Mouse (Mus musculus) midbrain, embryonic 15.5 days (tissue): Measurements from ENCODE around the gene Gbf1. TPM values are rescaled to one million over a fixed set of nuclear protein-coding genes. Genes with fewer than 3 reads are reported as not detected.

Experiments
- ATAC-seq: fragments of 200-750 bp; cut with Nextera tagmentation; replicated peaks from 2 replicates; pipeline ENCODE4 v1.8.0; 2017; ENCODE audit warnings: moderate TSS enrichment
- H3K27ac ChIP-seq: fragments of 300-500 bp; sonication (generic); 2 replicates; pipeline ENCODE4 v1.5.1; 2015; ENCODE audit warnings: mild to moderate bottlenecking, inconsistent platforms
- H3K27me3 ChIP-seq: fragments of 300-500 bp; sonication (generic); replicated peaks from 2 replicates; pipeline ENCODE4 v1.6.1; 2015; ENCODE audit warnings: inconsistent platforms
- H3K36me3 ChIP-seq: fragments of 300-500 bp; sonication (generic); replicated peaks from 2 replicates; pipeline ENCODE4 v1.6.1; 2015; ENCODE audit warnings: inconsistent platforms
- H3K4me1 ChIP-seq: fragments of 300-500 bp; sonication (generic); 2 replicates; pipeline ENCODE4 v1.6.1; 2015; ENCODE audit warnings: inconsistent platforms
- H3K4me2 ChIP-seq: fragments of 300-500 bp; sonication (generic); 2 replicates; pipeline ENCODE4 v1.6.1; 2015; ENCODE audit warnings: inconsistent platforms, mild to moderate bottlenecking, moderate library complexity
- H3K4me3 ChIP-seq: fragments of 300-500 bp; sonication (generic); 2 replicates; pipeline ENCODE4 v1.5.1; 2015; ENCODE audit warnings: mild to moderate bottlenecking, inconsistent platforms
- H3K9ac ChIP-seq: fragments of 300-500 bp; sonication (generic); 2 replicates; pipeline ENCODE4 v1.6.1; 2015; ENCODE audit warnings: mild to moderate bottlenecking, inconsistent platforms
- H3K9me3 ChIP-seq: fragments of 300-500 bp; sonication (generic); 2 replicates; pipeline ENCODE4 v1.6.1; 2016; ENCODE audit warnings: inconsistent platforms
- WGBS: fragments of 180-500 bp; shearing (Covaris S2); methylation state at CpG from one replicate; pipeline ENCODE4 v1.1.7; 2015; ENCODE audit warnings: mixed read lengths; 5-methylcytosine and 5-hydroxymethylcytosine counted together
- polyA plus RNA-seq: library from polyadenylated mRNA; unstranded; fragments of >200 nt; fragmentation: Nextera tagmentation; extraction: Ambion mirVana; gene quantifications from 2 replicates; pipeline ENCODE4 v1.2.1, GENCODE M21; 2015

Gene Gbf1
- polyA plus RNA-seq, 1 experiment from 2014 or later = 83.0 TPM

DNA sequence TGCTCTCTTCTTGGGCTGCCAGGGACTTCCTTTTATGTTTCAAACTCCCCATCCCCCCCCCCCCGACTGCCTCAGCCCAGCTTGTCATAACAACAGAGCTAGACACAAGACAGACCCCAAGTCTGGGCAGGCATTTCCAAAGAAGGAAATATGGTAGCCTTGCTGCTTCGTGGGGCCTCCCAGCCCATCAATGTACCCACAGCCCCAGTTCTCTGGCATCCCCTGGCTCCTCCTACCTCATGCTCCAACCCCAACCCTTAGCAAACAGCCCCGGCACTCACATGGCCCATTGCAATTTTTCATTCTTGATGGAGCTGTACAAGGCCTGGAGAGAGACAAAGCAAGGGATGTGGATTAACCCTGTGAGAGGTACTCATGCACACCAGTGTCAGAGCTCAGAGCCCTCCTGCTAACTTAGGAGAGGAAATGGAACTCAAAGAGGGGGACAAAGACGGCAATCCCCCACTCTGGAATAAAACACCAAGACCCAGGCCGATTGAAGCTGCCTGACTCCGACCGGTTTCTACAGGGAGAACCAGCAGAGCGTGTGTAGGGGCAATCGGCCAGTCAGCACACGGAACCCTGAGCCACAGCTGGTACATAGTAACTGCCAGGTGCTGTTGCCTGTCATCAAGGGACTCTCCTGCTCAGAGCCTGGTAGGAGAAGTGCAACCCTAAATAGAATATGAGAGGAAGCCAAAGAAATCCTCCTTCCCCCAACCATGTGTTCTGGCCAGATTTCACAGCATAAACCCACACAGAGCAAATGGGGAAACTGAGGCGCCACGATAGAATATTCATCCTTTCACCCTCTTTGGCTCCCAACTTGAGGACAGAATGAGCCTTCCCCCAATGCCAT is 163.7 kb downstream of the Gbf1 start:
- Histone ChIP-seq H3K36me3 (peaks cover 10% of the 10 kb centered on the region), H3K9me3 (no peaks in the 10 kb centered on the region), H3K4me1 (peaks cover 59% of the 10 kb centered on the region), H3K4me2 (peak overlapping the region; percentile 89), H3K27ac (no peak overlapping the region), H3K27me3 (peaks cover 35% of the 10 kb centered on the region), H3K9ac (peak overlapping the region; percentile 69), H3K4me3 (peak overlapping the region; percentile 64)
- WGBS = 48% methylated on average over 12 of the region's 12 CpGs
- no peak for ATAC-seq

- peaks cover 10% of the 10 kb centered on the region for H3K36me3 ChIP-seq
- H3K9me3 ChIP-seq = no peaks in the 10 kb centered on the region
- peak overlapping the region; percentile 69 for H3K9ac ChIP-seq
- peaks cover 69% of the 10 kb centered on the region for H3K4me1 ChIP-seq
- H3K4me2 ChIP-seq = peak overlapping the region; percentile 89
- WGBS = 30% methylated on average over 15 of the region's 15 CpGs
- peaks cover 35% of the 10 kb centered on the region for H3K27me3 ChIP-seq
- peak overlapping the region; percentile 76 for H3K27ac ChIP-seq
- H3K4me3 ChIP-seq = peak overlapping the region; percentile 64
- no peak for ATAC-seq
Measured at GRCm38 (mm10) chr19:46316846-46317545, 164.7 kb downstream of the Gbf1 start.

GRCm38 (mm10) chr19:46317546-46317885 is 165.2 kb downstream of the Gbf1 start:
- WGBS = under 1% methylated on average over 44 of the region's 48 CpGs
- Histone ChIP-seq H3K36me3 (peaks cover 7% of the 10 kb centered on the region), H3K27me3 (peaks cover 35% of the 10 kb centered on the region), H3K4me1 (peaks cover 75% of the 10 kb centered on the region), H3K9ac (peak overlapping the region; percentile 69), H3K9me3 (no peaks in the 10 kb centered on the region), H3K4me3 (peak overlapping the region; percentile 64), H3K27ac (peak overlapping the region; percentile 76), H3K4me2 (peak overlapping the region; percentile 89)
- peak; percentile 45 for ATAC-seq

DNA sequence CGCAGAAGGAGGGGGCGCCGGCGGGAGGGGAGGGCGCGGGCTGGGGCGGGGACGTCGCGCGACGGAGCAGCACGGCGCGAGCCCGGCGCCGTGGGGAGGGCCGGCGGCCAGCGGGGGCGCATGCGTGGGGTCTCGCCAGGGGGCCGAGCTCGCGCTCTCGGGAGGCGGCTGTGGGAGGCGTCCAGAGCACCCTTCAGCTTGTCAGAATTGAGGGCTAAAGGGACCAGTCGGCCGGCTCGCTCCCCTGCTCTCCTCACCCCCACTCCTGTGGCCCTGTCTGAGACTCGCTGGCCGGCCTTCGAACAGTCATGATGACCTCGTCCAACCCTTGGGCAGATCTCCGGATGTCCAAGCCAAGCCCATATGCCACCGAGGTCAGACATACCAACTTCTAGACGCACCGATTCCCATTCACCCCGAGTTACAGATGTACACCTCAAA is 165.7 kb downstream of the Gbf1 start:
- peaks cover 35% of the 10 kb centered on the region for H3K27me3 ChIP-seq
- peak overlapping the region; percentile 64 for H3K4me3 ChIP-seq
- H3K4me1 ChIP-seq = peaks cover 80% of the 10 kb centered on the region
- H3K36me3 ChIP-seq = peaks cover 2% of the 10 kb centered on the region
- H3K27ac ChIP-seq = peak overlapping the region; percentile 76
- WGBS = 1% methylated on average over 41 of the region's 42 CpGs
- peak overlapping the region; percentile 69 for H3K9ac ChIP-seq
- H3K9me3 ChIP-seq = no peaks in the 10 kb centered on the region
- H3K4me2 ChIP-seq = peak overlapping the region; percentile 89
- peak; percentile 27 for ATAC-seq

DNA sequence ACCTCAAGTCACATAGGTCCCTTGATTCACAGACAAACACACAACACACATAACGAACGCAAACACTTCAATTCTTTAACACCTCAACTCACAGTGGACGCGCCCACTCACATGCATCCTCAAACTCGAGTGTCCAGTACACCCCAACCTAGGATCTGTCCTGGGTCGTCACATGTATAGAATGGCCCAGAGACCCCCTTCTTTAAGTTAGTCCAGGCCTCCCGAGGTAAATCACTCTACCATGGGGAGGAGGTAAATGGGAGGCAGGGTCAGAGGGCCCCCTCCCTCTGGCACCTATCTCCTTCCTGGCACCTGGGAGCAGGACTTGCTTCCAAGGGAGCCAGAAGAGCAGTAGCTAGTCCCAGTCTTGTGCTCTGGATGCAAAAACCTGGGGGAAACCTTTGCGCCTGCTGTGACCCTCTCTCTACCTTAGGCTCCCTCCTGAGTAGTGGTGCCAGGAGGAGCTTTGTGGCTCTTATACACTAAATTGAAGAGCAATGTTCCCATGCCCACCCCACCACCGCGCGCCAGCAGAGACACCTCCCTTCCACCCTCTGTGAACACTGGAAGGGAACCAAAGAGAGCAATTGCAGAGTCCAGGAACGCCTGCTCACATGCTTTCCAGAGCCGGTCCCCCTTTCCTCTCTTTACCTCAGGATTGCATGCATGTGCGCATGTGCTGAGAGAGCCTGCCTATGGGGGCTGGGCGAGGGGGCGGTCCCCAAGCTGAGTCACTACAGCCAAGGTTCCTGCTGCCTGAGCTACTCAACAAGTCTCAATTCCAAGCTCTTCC is 166.5 kb downstream of the Gbf1 start:
- peak overlapping the region; percentile 6; the same call in 1 of the 2 replicates for H3K9ac ChIP-seq
- H3K9me3 ChIP-seq = no peaks in the 10 kb centered on the region
- 11% methylated on average over 16 of the region's 16 CpGs for WGBS
- peak; percentile 48; the same call in 1 of the 2 replicates for ATAC-seq
- peak overlapping the region; percentile 76 for H3K27ac ChIP-seq
- peaks cover 87% of the 10 kb centered on the region for H3K4me1 ChIP-seq
- H3K4me3 ChIP-seq = peak overlapping the region; percentile 64
- H3K36me3 ChIP-seq = no peaks in the 10 kb centered on the region
- peaks cover 35% of the 10 kb centered on the region for H3K27me3 ChIP-seq
- H3K4me2 ChIP-seq = peak overlapping the region; percentile 89

- Histone ChIP-seq H3K36me3 (no peaks in the 10 kb centered on the region), H3K4me1 (peaks cover 97% of the 10 kb centered on the region), H3K27ac (peak overlapping the region; percentile 80; the same call in 1 of the 2 replicates), H3K9me3 (no peaks in the 10 kb centered on the region), H3K4me2 (no peak overlapping the region), H3K27me3 (peaks cover 22% of the 10 kb centered on the region), H3K9ac (0 out of 2 replicates have a peak overlapping the region, but pooled peaks have one; percentile 14), H3K4me3 (no peak overlapping the region)
- WGBS = 84% methylated on average over 8 of the region's 8 CpGs
- no peak for ATAC-seq
Measured at GRCm38 (mm10) chr19:46320076-46320785, 167.9 kb downstream of the Gbf1 start.

- WGBS = 20% methylated on average over 6 of the region's 6 CpGs
- Histone ChIP-seq H3K27me3 (peaks cover 12% of the 10 kb centered on the region), H3K27ac (peak overlapping the region; percentile 80), H3K4me1 (peaks cover 93% of the 10 kb centered on the region), H3K36me3 (no peaks in the 10 kb centered on the region), H3K4me2 (peak overlapping the region; percentile 43), H3K9me3 (no peaks in the 10 kb centered on the region), H3K4me3 (0 out of 2 replicates have a peak overlapping the region, but pooled peaks have one; percentile 6), H3K9ac (0 out of 2 replicates have a peak overlapping the region, but pooled peaks have one; percentile 7)
- peak; percentile 43 for ATAC-seq
Measured at GRCm38 (mm10) chr19:46321101-46321943, 169.0 kb downstream of the Gbf1 start.

DNA sequence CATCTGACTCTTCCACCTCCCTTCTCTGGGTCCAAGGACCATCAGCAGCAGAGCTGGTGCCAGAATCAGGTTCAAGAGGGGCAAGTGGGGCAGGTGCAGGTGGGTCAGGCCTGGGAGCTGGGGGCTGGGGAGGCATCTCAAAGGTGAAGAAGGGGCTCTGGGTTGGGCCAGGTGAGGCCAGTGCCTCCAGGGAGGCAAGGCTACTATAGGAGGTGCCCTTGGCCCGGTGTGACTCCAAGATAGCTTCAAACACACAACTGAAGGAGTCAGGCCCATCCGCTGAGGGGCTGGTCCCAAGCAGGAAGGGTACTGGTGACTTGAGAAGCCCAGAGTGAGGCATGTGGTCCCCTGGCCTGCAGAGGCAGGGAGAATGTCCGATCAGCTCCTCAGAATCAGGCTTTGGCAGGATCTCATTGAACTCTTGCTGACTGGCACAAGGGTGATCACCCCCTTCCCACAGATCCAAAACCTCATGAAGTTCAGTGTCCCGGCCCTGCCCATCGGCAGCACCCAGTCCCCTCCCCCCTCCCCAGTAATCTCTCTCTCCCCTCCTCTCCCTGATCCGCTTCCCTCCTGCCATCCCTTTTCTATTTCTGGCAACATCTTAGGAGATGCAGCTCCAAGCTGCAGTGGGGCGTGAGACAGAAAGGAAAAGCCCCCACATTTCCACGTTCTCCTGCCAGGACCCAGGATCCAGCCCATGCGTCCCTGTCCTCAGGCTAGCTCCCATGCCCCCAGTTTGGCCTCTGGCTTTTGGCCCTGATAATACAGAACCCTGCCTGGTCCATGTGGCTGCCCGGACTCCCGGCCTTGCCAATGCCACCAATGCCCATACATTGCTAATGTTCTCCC is 170.1 kb downstream of the Gbf1 start:
- Histone ChIP-seq H3K9me3 (no peaks in the 10 kb centered on the region), H3K27me3 (peaks cover 1% of the 10 kb centered on the region; the same call in 1 of the 2 replicates), H3K9ac (peak overlapping the region; percentile 11), H3K27ac (peak overlapping the region; percentile 80), H3K4me2 (peak overlapping the region; percentile 43), H3K36me3 (no peaks in the 10 kb centered on the region), H3K4me1 (peaks cover 91% of the 10 kb centered on the region), H3K4me3 (no peak overlapping the region)
- WGBS = 49% methylated on average over 11 of the region's 11 CpGs
- ATAC-seq = no peak

DNA sequence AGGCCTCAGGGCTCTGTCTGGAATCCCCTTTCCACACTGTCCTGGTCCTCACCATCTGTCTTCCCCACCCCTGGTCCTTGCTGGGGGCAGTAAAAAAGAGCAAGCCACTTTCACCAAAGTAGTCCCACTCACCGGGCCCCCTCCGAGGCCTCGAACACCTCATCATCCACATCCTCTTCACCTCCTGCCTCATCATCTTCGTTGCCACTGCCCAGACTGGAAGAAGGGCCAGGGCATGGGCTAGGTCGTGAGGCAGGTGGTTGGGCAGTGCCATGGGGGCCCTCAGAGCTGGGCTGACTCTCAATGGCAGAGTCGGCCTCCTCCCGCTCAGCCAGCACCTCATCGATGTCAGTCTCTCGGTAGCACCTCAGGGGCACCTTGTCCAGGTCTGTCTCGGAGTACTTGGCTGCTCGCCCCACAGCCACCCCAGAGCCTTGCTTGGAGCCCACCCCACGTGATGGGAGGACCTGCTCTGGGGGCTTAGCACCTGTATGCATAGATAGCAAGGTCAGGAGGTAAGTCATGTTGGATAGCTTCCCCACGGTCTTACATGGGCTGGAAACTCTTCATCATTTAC is 170.8 kb downstream of the Gbf1 start:
- no peaks in the 10 kb centered on the region for H3K9me3 ChIP-seq
- no peaks in the 10 kb centered on the region for H3K36me3 ChIP-seq
- peak overlapping the region; percentile 43; the same call in 1 of the 2 replicates for H3K4me2 ChIP-seq
- peak overlapping the region; percentile 11; the same call in 1 of the 2 replicates for H3K9ac ChIP-seq
- 83% methylated on average over 13 of the region's 13 CpGs for WGBS
- peaks cover 92% of the 10 kb centered on the region for H3K4me1 ChIP-seq
- H3K27ac ChIP-seq = peak overlapping the region; percentile 25; the same call in 1 of the 2 replicates
- no peak for ATAC-seq
- no peaks in the 10 kb centered on the region for H3K27me3 ChIP-seq
- no peak overlapping the region for H3K4me3 ChIP-seq

- no peak for ATAC-seq
- Histone ChIP-seq H3K27me3 (no peaks in the 10 kb centered on the region), H3K4me3 (no peak overlapping the region), H3K9ac (no peak overlapping the region), H3K4me1 (peaks cover 86% of the 10 kb centered on the region), H3K27ac (no peak overlapping the region), H3K36me3 (no peaks in the 10 kb centered on the region), H3K4me2 (peak overlapping the region; percentile 93; the same call in 1 of the 2 replicates), H3K9me3 (no peaks in the 10 kb centered on the region)
- WGBS = 72% methylated on average over 5 of the region's 5 CpGs
Measured at GRCm38 (mm10) chr19:46323716-46324115, 171.4 kb downstream of the Gbf1 start.
